Mouse (Mus musculus): ENCODE data around the gene D5Ertd579e.

GRCm38 (mm10) chr5:36571371-36571770, 124.5 kb downstream of the D5Ertd579e start:
- TF ChIP-seq TAL1 (IDR thresholded peaks at IDR 0.05; ENCODE audit: low read length) = no peak
- TF ChIP-seq GATA1 (IDR thresholded peaks at IDR 0.05; ENCODE audit: low read length) = no peak
